Mouse (Mus musculus): ENCODE data around the gene Crim1.

GRCm38 (mm10) chr17:78269311-78269710, 69.3 kb downstream of the Crim1 start:
- TF ChIP-seq TCF12 (IDR thresholded peaks at IDR 0.05; ENCODE audit: insufficient read depth, poor library complexity, severe bottlenecking) (no peak), REST (IDR thresholded peaks at IDR 0.05; ENCODE audit: insufficient read depth, insufficient read length) (no peak), POLR2A (IDR thresholded peaks at IDR 0.05; ENCODE audit: insufficient read length, low read depth) (no peak), MYOD1 (IDR thresholded peaks at IDR 0.05; ENCODE audit: control insufficient read depth in 1 of 3, insufficient read length in 2 of 3, low read depth in 2 of 3) (no peak), MAX (IDR thresholded peaks at IDR 0.05; ENCODE audit: low read depth) (no peak), CEBPB (IDR thresholded peaks at IDR 0.05; ENCODE audit: insufficient read depth, poor library complexity, severe bottlenecking) (no peak), MYOG (IDR thresholded peaks at IDR 0.05; ENCODE audit: control insufficient read depth in 1 of 3, insufficient read depth in 1 of 3, insufficient read length in 2 of 3, low read depth in 2 of 3) (no peak), USF1 (IDR thresholded peaks at IDR 0.05; ENCODE audit: low read depth) (no peak), POLR2AphosphoS2 (IDR thresholded peaks at IDR 0.05; ENCODE audit: insufficient read length, low read depth) (no peak), SRF (IDR thresholded peaks at IDR 0.05; ENCODE audit: control insufficient read depth, insufficient read length, low read depth) (no peak), E2F4 (IDR thresholded peaks at IDR 0.05; ENCODE audit: insufficient read depth) (no peak), TCF3 (IDR thresholded peaks at IDR 0.05; ENCODE audit: insufficient read length, low read depth) (no peak)
